Mouse (Mus musculus): ENCODE results near the gene Sgms1. TPM values are rescaled to one million over a fixed set of nuclear protein-coding genes. Genes with fewer than 3 reads are reported as not detected.

Sgms1 gene
- 199 to 210 TPM (median 203 TPM) in 4 replicates for total RNA-seq (2023; ENCODE audit: inconsistent age)

GRCm38 (mm10) chr19:32389001-32389871 lies at the start of gene Sgms1:
Gene Sgms1 (minus strand): TSS chr19:32389714.

GRCm38 (mm10) chr19:32107771-32108306 lies 281.7 kb downstream of the Sgms1 start, which contains the start of gene Asah2:
Gene Asah2 (minus strand): TSS chr19:32108211.

Other genes with a start within 250 kb of the Sgms1 start
- 56.6 to 82.6 TPM (median 69.5 TPM) in 4 replicates for gene Rpl9-ps6, start 76.9 kb upstream of the Sgms1 start, total RNA-seq (2023; ENCODE audit: inconsistent age)
- 21.6 to 26.1 TPM (median 22.6 TPM) in 4 replicates for gene Minpp1, start 96.1 kb upstream of the Sgms1 start, total RNA-seq (2023; ENCODE audit: inconsistent age)
- gene Papss2, start 206.1 kb upstream of the Sgms1 start, total RNA-seq (2023; ENCODE audit: inconsistent age), result not detected in 4 replicates